Mouse (Mus musculus) G1E-ER4 (cell line): ENCODE data around the gene Vps41. TPM values are rescaled to one million over a fixed set of nuclear protein-coding genes. Genes with fewer than 3 reads are reported as not detected.

Experiments used
- GATA1 ChIP-seq: IDR thresholded peaks from one replicate; pipeline ENCODE4 v1.8.0; 2012; ENCODE audit warnings: low read length, inconsistent platforms
- polyA plus RNA-seq: library from polyadenylated mRNA; stranded (reverse); fragments of >175 nt; gene quantifications from 2 replicates; pipeline ENCODE4 v1.2.3, GENCODE M21; 2012

The Vps41 gene
- 0.83 and 1.2 TPM in 2 replicates for polyA plus RNA-seq

DNA sequence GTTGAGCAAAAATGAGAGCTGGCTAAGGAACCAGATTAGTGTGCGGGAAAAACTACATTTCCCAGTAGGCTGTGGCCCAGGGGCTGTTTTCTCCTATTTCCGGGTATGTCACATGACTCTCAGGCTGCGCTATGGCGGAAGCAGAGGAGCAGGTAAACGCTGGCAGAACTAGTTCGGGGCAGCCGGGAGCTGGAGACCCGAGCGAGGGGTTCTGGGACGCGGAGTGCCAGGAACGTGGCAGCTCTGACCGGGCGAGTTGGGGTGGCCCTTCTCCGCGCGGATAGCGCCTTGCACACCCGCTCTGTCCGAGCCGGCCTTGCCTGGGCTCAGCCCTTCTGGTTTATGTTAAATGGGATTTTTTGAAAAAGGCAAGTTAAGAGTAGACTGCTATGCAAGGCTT is at the start of gene Vps41:
Vps41 (plus strand) TSS at position 102 of the 400 bp plus-strand sequence.
- no peak for TF ChIP-seq GATA1

GRCm38 (mm10) chr13:18698518-18699065 is 18.5 kb upstream of the Vps41 start:
- TF ChIP-seq GATA1: no peak

- TF ChIP-seq GATA1: no peak
Measured at GRCm38 (mm10) chr13:18711685-18712084, 5.4 kb upstream of the Vps41 start.

DNA sequence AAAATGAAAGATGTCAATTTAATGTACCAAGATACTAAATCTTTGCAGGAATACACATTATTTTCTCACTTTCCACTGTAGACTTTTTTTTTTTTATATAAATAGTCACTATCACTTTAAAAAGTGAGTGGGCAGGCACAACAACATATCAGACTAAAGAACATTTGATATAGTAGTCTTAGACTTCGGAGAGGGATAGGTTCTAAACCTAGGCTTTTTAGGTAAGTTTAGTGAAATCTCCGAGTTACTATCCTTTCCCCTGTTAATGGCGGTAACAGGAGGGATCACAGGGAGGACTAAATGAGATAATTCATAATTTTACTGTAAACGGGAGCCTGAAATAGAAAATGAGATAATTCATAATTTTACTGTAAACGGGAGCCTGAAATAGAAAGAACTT is 379 bp upstream of the Vps41 start:
- TF ChIP-seq GATA1: no peak

GRCm38 (mm10) chr13:18718461-18718860 is 1.4 kb downstream of the Vps41 start:
- TF ChIP-seq GATA1: no peak

- TF ChIP-seq GATA1: no peak
Measured at GRCm38 (mm10) chr13:18730666-18731065, 13.6 kb downstream of the Vps41 start.

DNA sequence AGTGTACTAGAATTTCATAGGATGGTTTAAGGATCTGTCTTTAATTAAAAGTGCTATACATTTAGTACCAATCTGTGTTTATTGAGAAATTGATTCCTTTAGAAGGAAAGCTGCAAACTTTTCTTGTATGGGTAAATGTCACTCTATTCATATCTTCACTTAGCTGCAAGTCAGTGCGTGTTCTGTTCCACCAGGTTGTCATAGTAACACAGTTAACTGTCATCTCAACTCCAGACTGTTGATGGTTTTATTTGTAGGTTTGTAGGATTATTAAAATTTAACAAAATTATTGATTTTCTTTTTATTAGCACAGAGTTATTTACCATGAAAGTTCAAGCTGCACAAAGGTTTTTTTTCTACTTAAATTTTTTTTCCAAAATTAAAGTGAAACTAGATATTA is 19.5 kb downstream of the Vps41 start:
- TF ChIP-seq GATA1: no peak

- TF ChIP-seq GATA1: no peak
Measured at GRCm38 (mm10) chr13:18743575-18744265, 26.6 kb downstream of the Vps41 start.

GRCm38 (mm10) chr13:18744266-18744652 is 27.2 kb downstream of the Vps41 start:
- no peak for TF ChIP-seq GATA1

DNA sequence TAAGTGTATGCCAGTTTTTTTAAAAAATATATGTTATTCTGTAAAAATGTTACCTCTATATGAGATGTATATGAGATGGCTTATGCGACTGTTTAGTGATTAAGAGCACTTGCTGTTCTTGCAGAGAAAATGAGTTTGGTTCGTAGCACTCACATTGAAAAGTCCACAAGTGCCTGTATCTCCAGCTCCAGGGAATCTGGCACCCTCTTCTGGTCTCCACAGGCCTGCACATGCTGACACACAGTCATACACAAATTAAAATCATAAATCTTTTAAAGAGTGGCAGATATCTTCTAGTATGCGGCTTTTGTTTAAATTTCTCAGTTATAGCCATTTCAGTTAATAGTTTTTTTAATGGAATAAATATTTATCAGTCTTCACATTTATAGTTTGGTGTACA is 40.9 kb downstream of the Vps41 start:
- no peak for TF ChIP-seq GATA1

GRCm38 (mm10) chr13:18759361-18760056 is 42.4 kb downstream of the Vps41 start:
- TF ChIP-seq GATA1: no peak

GRCm38 (mm10) chr13:18761452-18761851 is 44.4 kb downstream of the Vps41 start:
- TF ChIP-seq GATA1: no peak

DNA sequence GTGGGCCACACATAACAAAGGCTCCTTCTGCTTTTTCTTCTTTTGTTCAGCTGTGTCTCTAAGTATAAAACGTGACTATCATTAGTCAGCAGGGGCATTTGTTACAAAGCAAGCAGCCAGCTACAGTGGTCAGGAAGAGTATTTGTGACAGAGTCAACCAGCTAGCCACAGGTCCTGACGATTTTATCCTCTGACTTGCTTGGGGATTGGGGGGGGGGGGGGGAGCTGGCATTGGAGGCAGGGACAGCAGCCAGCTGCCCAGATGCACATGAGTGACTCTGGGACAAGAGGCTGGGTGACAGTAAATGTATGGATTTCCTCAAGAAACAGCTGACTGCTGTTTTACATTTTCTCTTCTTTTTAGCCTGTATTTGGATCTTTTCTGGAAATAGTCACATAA is 50.8 kb downstream of the Vps41 start:
- no peak for TF ChIP-seq GATA1

DNA sequence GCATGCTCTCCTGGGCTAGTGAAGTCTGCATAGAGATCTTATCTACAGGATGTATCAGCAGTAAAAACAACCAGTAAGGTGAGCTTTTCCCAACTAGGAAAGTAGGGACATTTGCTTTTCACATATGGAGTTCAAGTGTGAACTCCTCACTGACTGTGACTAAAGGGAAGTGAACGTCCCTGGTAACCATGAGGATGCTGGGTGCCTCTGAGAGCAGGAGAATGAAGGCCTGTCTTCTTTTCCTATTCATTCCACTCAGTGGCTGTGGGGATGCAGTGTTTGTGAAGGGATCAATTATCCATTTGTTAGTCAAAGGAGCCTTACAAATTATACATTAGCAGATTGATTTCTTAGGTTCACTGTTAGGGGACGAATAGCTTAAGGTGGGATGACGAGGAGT is 51.4 kb downstream of the Vps41 start:
- TF ChIP-seq GATA1: no peak

DNA sequence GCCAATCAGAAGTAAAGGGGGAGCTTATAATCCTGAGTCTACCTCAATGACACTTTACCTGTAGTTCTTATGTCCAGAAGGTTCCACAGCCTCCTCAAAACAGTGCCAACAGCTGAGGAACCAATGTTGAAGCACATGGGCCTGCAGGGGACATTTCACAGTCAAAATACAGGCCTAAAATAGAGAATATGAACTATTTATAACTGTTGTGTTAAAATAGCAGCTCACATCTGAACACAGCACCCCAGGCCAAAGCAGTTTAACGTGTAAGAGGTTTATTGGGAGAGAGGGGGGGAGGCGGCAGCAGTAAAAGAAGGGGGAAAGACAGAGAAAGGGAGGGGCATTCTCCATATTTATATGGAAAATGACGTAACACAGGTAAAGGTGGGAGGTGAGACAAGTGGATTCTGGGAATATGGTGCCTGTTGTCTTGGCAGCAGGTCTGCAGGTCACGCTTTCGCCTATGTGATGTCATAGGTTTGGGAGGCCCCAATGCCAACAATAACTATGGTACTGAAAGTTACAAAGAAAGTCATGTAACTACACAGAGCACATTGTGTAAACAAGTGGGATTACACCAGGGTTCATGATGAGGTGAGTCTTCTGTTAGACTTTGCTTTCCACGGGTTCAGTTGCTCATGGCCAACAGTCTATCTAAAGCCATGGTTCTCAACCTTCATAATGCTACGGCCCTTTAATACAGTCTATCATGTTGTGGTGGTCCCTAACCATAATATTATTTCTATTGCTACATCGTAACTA is 56.5 kb downstream of the Vps41 start:
- no peak for TF ChIP-seq GATA1

GRCm38 (mm10) chr13:18781250-18781649 is 64.2 kb downstream of the Vps41 start:
- TF ChIP-seq GATA1: no peak
